Mouse (Mus musculus) ovary, adult 18-20 months (tissue): ENCODE measurements around the gene Rev3l.

Source experiments
- DNase-seq: peaks from one replicate; pipeline ENCODE4 v3.0.0; 2022; ENCODE audit warnings: low spot score, mixed read lengths

Rev3l gene

GRCm38 (mm10) chr10:39731736-39732265 lies at the start of gene Rev3l:
Gene Rev3l (plus strand): TSS chr10:39732118.
- DNase-seq: peak; percentile 86

GRCm38 (mm10) chr10:39682556-39682955 lies 49.4 kb upstream of the Rev3l start:
- no peak for DNase-seq

GRCm38 (mm10) chr10:39683481-39683880 lies 48.4 kb upstream of the Rev3l start:
- no peak for DNase-seq

DNA sequence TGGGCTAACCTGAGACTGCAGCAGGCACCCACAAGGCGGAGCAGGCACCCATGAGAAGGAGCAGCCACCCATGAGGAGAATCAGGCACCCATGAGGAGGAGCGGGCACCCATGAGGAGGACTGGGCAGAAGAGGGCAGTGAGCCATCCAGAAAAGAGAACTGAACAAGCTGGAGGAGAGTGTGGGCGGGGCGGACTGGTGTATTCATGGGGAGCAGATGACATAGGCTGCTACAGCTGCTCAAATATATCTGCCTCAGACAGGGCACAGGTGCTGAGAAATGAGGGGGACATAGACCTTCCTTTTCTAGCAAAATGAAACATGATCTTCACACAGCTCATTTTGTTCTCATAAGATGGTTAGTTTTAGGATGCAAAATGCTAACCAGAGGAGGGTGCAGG lies 45.1 kb upstream of the Rev3l start:
- no peak for DNase-seq

DNA sequence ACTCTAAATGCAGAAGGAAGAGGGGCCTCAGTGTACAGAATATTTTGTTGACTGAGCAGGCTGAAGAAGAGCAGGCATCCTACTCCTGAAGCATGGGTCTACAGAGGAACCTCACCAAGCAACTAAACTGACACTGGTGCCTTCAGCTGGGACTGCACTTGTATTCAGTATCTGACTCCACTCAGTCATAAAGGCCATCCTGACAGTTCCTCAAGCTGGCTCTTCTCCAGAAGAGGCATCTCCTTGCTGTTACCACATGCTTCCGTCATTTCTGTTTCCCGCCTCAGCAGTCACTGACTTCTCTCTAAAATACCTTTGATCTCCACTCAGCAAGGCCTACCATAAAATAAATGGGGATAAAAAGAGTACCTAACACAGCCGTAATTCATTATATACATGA lies 44.1 kb upstream of the Rev3l start:
- DNase-seq: no peak

GRCm38 (mm10) chr10:39691351-39692064 lies 40.4 kb upstream of the Rev3l start:
- no peak for DNase-seq

DNA sequence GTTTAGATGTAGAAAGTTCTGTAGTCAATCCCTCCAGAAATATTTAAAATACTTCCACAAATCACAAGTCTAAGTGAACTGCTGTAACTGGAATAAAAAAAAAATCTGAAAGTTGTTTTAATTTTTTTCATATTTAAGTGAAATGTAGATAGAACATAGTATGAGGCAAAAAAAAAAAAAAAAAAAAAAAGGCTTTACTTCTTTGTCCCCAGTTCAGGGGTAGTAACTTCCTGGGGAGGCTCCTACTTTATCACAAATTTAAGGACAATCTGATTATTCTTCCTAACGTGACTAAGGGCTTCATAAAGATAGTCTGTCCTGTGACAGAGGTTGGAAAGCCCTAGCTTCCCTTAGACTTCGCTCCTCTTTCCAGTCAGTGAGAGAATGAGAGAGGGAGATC lies 39.8 kb upstream of the Rev3l start:
- no peak for DNase-seq

- no peak for DNase-seq
Observed at GRCm38 (mm10) chr10:39707717-39708510, 24.0 kb upstream of the Rev3l start.

DNA sequence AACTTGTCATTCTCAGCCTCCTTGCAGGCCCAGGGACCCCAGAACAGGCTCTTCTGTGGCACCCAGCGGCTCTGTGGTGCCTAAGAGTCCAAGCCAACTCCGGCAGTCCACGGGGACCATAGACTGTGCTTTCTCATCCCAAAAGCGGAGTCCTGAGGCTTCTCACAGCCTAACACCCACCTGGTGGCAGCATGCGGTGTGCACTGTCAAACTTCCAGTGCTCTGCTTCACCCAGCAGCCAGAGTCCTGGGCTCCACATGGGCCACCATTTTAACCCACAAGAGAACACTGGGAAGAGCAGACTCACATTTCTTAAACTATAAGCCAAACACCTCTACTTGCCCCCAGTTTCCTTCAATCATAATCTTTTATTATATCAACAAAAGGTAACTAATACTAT lies 15.0 kb upstream of the Rev3l start:
- DNase-seq: no peak

DNA sequence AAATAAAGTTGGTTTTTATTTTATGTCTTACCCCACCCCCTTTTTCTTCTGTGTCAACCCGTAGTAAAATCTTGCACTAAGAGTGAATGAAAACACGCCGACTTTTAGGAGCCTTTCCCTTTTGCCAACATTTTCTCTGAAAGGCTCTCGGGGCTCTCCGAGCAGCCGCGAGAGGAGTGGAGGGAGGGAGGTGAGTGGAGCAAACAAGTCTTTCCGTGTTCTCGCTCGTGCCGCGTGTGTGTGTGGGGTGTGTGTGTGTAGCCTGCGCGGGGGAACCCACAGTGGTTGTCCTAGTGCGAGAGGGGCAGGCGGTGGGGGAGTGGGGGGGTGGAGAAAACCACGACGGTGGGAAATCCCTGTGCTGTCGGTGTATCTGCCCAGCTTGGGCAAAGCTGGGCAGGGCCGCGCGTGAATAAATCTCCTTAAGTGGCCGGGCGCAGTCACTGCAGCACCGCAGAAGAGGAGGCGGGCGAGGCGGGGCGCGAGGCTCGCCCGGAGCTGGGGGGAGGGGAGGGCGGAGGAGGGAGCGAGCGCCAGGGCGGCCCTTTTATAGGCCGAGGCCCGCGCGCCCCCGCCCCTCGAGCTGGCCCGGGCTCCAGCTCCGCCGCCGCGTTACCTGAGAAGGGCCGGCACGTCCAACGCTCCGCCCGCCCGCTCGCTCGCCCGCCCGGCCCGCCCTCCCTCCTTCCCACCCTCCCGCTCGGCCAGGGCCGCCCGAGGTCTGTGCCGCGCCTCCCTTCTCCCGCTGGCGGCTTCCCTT lies 762 bp upstream of the Rev3l start:
- peak; percentile 92 for DNase-seq

DNA sequence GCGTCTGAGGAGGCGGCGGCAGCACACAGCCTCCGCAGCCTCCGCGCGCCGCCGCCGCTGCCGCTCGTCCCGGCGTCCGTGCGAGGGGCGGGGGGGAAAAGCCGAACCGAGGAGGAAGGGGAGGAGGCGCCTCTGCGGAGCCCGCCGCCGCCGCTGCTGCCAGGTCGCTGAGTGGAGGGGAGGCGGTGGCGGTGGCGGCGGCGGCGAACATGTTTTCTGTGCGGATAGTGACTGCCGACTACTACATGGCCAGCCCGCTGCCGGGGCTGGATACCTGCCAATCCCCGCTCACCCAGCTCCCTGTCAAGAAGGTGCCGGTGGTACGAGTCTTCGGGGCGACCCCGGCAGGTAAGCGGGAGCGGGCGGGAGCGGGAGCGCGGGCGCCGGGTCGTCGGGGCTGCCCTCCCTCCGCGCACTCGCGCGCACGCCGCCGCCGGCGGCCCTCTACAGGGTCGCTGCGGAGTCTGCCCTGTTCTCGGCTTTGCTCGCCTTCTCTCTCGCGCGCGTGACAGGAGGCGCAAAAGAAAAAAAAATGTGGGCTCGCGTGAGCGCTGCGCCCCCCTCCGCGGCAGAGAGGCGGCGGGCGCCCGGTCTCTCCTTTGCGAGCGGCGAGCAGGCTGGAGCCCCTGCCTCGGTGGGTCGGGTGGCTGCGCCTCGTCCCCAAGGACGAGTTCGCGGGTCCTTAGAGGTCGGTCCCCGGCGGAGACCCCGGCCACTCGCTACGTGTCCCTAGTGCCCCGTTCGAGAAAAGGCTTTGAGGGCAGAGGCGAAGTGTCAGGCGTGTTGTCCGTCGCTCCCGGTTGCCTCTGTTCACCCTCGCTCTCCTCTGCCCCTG lies 565 bp downstream of the Rev3l start:
- DNase-seq: peak; percentile 52

DNA sequence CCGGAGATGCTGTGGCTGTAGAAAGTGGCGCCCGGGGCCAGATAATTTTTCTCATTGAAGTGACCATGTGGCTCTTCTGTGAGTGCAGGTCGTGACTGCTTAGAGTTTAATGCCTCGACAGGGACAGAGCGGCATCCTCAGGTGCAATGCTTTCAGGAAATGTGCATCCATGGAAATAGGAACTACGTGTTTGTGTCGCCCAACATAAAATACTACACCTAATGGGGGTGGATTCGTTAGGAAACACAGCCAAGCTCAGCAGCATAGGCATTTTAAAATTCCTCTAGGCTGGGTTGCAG lies 1.1 kb downstream of the Rev3l start:
- no peak for DNase-seq

DNA sequence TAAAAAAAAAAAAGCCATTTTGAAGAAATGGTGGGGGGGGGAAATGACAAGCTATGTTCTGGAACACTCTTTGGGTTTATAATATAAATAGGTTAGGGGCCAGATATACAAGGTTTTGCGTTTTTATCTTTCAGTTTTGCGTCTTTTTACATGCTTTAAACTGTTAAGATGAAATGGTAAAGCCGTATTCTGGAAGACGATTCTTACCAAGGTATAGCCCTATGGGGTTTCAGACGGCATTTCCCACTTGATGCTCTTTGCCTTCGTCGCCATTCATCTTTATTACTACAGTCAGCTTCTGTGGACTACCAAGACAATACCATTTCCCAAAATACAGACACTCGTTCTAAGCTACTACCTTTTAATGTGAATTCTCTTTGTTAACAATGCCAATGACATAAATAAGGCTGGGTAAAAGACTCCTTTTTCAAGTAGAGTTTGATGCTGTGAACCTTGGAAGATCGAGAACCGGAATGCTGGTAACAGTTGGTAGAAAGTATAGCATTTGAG lies 1.6 kb downstream of the Rev3l start:
- DNase-seq: no peak

GRCm38 (mm10) chr10:39736187-39736586 lies 4.3 kb downstream of the Rev3l start:
- DNase-seq: no peak

DNA sequence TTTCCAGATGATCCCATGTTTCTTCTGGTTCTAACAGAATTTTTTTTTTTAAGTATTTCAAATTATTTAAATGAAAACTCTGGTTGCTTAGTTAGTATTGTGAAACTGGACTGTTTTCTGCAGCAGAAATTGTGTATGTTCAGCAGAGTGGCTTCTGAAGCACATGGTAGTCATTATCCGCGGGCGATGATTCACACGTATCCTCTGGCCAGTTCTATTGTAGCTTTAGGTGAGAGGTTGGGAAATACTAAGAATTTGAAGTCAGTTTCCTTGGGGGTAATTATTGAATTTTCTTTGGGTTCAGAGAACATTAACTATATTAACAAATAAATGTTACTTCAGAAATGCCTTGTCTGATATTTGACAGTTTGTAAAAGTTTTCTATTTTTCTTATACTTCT lies 10.1 kb downstream of the Rev3l start:
- no peak for DNase-seq

DNA sequence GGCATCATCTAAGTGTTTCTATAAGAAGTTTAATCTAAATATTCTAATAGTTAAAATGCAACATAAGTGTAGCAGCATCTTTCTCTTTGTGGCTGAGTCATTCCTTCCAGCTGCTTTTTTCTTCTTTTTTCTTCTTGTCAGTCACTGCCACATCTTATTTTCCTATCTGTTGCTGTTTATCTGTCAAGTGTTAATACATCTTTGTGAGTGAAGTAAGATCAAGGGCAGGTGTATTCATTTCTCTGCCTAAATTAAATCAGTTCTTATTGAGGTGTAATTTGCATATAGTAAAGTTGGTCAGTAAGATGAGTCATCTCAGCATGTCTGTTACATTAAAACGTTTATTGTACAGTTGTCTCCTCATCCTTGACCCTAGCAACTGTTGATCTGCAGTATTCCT lies 32.8 kb downstream of the Rev3l start:
- DNase-seq: no peak

GRCm38 (mm10) chr10:39766702-39767101 lies 34.8 kb downstream of the Rev3l start:
- no peak for DNase-seq

GRCm38 (mm10) chr10:39772259-39772658 lies 40.3 kb downstream of the Rev3l start:
- no peak for DNase-seq

GRCm38 (mm10) chr10:39773940-39774726 lies 42.2 kb downstream of the Rev3l start:
- no peak for DNase-seq

DNA sequence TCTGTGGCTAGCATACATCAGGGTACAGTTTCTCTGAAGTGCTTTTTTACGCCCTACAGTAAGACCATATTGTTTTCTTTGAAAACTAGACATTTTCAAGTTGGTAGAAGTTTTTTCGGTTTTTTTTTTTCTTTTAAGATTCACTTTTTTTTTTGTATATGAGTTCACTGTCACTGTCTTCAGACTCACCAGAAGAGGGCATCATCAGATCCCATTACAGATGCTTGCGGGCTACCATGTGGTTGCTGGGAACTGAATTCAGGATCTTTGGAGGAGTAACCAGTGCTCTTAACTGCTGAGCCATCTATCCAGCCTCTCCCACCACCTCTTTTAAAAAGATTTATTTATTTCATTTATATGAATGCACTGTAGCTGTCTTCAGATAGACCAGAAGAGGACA lies 45.0 kb downstream of the Rev3l start:
- DNase-seq: no peak

DNA sequence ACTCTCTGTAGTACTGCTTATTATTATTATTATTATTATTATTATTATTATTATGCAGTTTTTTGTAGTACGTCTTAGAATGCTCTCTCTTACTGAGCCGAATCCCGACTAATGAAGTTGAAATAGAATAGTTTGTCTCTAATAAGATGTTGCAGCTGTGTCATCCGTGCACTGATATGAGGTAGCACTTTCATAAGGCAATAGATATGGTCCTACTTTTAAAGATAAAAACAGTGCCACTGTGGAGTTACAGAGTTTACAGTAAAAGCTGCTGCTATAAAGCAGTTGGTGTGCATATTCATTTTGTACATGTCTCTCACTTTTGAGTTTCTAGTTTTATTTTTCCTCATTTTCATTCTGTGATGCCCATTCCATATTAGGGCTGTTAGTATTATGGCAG lies 46.4 kb downstream of the Rev3l start:
- no peak for DNase-seq
